Mouse (Mus musculus) layer of hippocampus, postnatal 36 days (tissue): ENCODE results near the gene Ccser1. TPM values are rescaled to one million over a fixed set of nuclear protein-coding genes. Genes with fewer than 3 reads are reported as not detected.
"Not testable (repeated sequence)": the region's sequence is repeated elsewhere in the genome, so short reads cannot be mapped to it uniquely, and the experiment has no call there.

Experiments
- DNase-seq, 2 experiments: peaks; one replicate each; pipeline ENCODE4 v3.0.0; 2022
- total RNA-seq, 2 experiments: library from RNA; stranded (reverse); gene quantifications; 2 replicates each; pipeline ENCODE4 v1.2.3; 2021

Ccser1 gene
- total RNA-seq, 2 experiments from 2014 or later, result 36.1 to 41.7 TPM

GRCm38 (mm10) chr6:61225302-61225701 is 45.2 kb downstream of the Ccser1 start:
- DNase-seq, result no peak

GRCm38 (mm10) chr6:61230058-61230718 is 50.1 kb downstream of the Ccser1 start:
- no peak for DNase-seq

DNA sequence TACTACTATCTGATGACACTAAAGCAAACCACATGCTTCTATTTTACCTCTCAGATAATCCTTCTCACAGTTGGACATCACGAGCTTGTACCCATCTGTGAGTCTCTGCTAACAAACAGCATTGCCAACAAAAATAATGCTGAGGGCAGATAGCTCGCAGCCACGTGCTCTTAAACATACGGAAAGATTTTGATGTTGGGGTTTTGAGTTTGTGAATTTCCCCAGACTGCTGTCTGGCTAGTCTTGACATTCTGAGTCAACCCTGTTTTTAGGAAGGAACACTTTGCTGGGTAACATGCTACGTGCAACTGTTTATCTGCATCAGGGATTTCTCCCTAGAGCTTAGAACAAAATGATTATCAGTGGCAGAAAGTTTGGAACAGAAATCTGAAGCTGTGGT is 52.9 kb downstream of the Ccser1 start:
- no peak for DNase-seq

- DNase-seq, result no peak
Observed at GRCm38 (mm10) chr6:61233548-61234187, 53.5 kb downstream of the Ccser1 start.

- no peak for DNase-seq
Observed at GRCm38 (mm10) chr6:61240618-61241017, 60.5 kb downstream of the Ccser1 start.

- no peak for DNase-seq
Observed at GRCm38 (mm10) chr6:61242556-61242955, 62.4 kb downstream of the Ccser1 start.

DNA sequence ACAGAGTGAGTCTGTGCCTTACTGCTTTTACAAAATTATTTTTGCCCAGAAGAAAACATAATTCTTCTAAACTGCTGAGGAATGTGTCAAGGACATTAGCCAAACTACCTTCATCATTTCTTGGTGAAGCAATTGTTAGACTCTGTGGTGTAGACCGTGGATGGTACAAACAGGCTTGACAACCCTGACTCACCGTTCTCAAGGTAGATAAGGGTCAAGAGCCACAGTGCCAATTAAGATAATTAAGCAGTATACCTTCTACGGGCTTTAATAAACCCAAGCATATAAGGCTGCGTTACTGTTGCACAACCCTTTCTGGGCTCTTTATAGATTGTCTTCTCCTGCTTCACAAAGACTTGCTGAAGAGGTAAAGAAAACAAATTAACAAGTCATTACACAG is 66.4 kb downstream of the Ccser1 start:
- no peak for DNase-seq

DNA sequence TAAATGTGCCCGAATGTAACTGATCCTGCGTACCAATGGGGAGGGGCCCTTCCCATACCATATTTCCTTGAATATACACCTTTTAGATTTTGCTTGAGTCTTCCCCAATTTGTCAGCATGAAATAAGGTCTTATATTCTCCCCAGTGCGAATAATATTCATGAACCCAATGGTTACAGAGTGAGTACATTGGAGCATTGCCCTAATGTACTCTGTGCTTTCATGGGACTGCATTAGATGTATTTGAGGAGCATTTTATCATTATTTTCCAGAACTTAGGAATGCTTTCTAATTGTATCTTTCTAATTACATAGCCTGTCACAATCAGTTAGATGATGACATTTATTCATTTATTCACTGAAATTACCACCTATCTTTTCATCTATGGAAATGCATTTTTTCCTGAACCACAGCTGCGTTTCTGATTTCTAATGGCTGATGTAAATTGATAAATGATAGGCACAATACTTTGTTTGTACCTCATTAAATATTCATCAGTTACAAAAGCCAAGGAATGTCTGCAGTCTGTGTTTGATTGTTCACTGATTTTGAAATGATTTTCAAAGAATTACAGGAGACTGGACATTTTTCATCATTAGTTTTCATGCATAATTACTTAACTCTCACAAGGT is 67.8 kb downstream of the Ccser1 start:
- no peak for DNase-seq

GRCm38 (mm10) chr6:61248700-61249099 is 68.6 kb downstream of the Ccser1 start:
- DNase-seq, result no peak

- DNase-seq, result no peak
Observed at GRCm38 (mm10) chr6:61251232-61251631, 71.1 kb downstream of the Ccser1 start.

GRCm38 (mm10) chr6:61252912-61253311 is 72.8 kb downstream of the Ccser1 start:
- no peak for DNase-seq

- not testable (repeated sequence) for DNase-seq
Observed at GRCm38 (mm10) chr6:61255874-61256273, 75.8 kb downstream of the Ccser1 start.

DNA sequence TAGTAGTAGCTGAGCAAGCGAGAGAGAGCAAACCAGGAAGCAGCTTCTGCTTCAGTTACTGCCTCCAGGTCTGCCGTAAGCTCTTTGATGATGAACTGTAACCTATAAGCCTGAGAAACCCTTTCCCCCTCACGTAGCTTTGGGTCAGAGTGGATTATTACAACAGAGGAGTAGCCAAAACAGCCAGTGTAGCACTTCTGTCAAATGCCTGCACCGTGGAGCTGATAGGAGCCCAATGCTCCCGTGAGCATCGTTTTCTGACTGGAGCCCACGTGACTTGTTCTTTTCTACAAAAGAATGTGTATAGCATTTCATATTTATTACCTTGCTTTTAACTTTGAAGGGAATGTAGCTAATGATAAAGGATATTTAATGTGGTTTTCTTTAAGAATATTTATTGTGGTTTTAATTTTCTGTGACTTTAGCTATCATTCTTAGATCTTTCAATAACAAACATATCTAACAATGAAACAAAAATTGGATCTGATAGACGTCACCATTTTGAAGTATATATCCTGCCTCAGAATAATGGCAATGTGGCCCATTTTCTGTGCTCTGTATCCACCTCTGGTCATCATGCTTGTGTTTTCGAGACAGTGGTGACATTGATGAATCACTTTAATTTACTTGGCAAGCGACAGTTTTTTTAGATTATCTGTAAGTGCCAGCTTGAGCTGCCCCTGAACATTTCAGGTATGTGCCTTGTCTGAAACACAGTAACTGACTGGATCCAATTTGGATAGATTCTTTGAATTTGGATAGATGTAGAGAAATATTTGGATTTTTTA is 78.9 kb downstream of the Ccser1 start:
- no peak for DNase-seq

DNA sequence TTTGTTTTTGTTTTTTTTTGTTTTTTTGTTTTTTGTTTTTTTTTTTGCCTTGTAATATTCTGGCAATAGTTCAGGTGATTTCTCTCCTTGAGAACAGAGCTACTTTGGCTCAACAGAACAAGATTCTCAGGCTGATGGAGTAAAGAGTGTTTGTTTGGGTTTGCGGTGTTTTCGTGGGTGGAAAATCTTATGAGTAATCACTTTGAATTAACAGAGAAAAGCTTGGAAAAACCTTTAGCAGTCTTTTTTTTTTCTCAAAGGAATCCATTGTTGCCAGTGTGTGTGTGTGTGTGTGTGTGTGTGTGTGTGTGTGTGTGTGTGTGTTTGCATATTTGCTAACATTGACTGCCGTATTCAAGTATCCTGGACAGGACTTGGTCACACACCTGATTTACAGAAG is 81.3 kb downstream of the Ccser1 start:
- no peak for DNase-seq

- DNase-seq, result no peak
Observed at GRCm38 (mm10) chr6:61262448-61262847, 82.3 kb downstream of the Ccser1 start.

DNA sequence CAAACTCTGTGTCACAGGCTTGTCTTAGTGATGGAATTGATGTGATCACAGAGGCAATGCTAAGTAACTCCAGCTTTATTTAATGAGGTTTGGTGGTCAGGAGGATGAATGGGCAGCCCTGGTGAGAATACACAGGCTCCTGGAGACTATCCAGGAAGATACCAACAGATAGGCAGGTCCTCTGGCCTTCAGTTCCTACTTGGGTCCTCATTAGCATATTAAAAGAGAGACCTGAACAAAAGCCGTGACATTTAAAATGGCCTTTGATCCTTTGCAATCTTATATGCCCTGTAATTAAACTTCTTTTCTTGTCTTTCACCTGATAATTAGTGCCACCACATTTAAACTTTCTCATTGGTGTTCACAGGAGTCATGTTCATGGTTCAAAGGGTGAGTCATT is 83.2 kb downstream of the Ccser1 start:
- DNase-seq, result no peak

DNA sequence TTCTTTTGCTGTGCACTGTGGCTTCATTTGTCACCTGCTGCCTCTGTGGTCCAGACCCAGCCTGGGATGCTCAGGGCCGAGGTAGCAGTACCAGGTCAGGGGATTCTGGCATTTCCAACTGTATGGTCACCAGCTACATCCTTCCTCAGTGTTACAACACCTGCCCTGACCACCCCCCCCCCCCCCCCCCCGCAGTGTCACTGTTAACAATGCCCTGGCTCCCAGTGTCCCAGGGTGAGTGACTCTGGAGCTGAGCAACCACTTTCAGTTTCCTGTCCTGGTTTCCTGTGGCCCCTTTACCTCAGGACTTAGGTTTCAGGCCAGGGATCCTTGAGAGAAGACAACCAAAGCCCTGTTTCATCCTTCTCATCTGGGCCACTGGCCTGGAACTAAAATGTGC is 90.9 kb downstream of the Ccser1 start:
- no peak for DNase-seq

DNA sequence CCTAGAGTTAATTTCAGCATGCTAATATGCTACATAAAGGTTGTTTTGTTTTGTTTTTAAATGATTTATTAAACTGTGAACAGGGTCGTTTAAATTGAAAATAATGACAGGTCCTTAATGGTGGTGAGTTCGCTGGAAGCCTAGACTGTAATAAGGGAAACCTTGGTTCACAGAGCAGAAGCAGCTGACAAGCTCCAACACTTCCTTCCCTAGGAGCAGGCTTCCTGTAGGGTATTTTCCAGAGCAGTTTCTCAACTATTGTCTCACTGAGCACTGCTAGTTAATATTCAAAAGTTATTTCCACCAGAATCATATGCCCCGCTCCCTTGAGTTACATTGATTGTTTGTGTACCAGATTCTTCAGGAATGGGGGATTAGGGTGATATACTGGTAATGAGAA is 93.3 kb downstream of the Ccser1 start:
- DNase-seq, result no peak

DNA sequence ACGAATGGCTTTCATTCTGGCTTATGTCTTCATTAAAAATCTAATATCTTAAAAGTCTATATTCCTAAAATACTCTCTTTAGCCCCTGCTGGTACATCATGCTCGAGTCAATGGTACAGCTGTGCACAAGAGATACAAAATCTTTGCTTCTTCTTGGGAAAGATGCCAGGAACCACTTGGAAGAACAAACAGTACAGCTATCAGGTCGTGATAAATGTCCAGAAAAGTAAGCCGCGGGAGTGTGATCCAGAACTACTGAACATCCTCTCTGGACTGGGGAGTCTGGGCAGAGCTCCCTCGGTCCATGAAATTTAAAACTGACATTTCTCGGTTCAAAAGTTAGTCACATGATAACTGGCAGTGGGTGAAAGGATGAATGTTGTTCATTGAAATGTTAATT is 99.4 kb downstream of the Ccser1 start:
- DNase-seq, result no peak

DNA sequence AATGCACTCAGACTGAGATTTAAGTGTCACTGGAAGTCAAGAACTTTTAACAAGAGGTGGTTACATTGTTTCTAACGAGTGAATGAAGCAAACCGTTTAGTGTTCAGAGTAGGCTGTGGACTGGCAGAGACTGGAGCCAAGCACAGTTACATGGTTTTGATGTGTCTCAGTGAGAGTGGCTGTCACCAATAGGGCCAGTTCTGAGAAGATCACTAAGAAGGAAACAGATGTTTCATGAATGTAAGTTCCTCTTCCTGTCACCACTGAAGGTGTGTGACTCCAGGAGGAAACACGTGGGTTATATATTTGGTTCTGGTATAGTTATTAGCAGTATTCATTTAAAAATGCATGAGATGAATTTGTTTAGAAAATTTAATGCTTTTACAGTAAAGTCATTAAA is 112.8 kb downstream of the Ccser1 start:
- no peak for DNase-seq

GRCm38 (mm10) chr6:61295535-61295934 is 115.4 kb downstream of the Ccser1 start:
- no peak for DNase-seq

DNA sequence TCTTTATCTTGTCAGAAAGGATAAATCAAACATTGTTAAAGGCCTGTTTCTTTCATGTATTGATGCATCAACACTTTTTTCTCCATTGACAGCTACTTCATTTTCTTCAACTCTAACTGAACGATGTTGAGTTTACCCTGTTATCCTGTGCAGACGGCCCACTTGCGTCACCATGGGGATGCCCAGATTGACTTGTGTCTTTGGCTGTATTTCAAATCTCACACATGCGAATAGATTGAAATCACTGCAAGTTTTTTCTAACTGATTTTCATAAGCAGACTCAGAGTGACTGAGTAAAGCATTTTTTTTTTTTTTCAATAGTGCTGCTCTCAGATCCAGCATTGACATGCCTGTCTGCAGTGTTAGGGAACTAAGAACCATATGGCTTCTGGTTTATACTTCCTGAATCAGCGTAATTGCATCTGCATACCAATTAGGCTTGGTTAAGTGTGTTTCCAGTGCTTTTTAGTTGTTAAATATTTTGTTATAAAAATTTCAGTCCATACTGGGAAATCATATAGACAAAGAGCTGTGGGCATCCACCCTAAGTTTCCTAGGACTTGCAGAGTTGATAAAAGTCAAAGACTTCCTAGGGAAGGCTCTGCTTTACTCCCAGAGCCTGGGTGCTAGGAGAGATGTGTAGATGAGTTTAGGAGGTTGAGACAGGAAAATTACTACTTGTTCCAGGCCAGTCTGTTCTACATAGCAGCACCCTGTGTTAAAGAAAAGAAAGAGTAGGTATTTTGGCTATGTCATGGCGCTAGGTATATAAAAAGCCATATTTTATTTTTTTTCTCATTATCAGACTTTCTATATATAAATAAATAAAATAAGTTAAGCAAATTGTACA is 116.3 kb downstream of the Ccser1 start:
- DNase-seq, result peak; percentile 54 to 56
